Mouse (Mus musculus): ENCODE results near the gene Olfr901.

DNA sequence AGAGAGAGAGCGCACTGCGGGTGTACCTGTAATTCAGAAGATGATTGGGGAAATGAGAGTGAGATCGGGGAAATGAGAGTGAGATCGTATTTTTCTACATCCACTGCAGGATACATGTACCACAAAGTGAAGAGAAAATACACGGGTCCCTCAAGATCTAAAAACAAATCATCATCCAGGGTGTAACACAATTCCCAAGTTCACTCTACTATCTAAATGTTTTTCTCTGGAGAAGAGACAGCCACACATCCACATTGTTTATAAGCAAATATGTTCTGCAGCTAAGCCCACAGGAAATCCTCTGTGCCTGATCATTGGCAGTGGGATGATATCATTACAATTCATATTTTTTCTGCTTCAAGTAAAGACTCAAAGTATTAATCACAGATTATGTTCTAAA is 18.1 kb downstream of the Olfr901 start, which contains the start of gene Olfr902:
- TF ChIP-seq CTCF (IDR thresholded peaks at IDR 0.05; ENCODE audit: low read depth) (no peak), EP300 (IDR thresholded peaks at IDR 0.05; ENCODE audit: low read depth) (no peak)
